Mouse (Mus musculus) liver, adult 2 months (tissue): ENCODE measurements around the gene Me1. TPM values are rescaled to one million over a fixed set of nuclear protein-coding genes. Genes with fewer than 3 reads are reported as not detected.
A peak's percentile ranks its signal among the peaks of the same experiment; 100 is the strongest.

Experiments used
- DNase-seq: peaks from one replicate; pipeline ENCODE4 v3.0.0-alpha.2; 2011; ENCODE audit warnings: low read depth, low spot score; ENCODE audit errors: extremely low read depth
- H3K27ac ChIP-seq: fragments of 200-500 bp; replicated peaks from 2 replicates; pipeline ENCODE4 v1.5.1; 2012; ENCODE audit warnings: low read depth, mild to moderate bottlenecking, control low read depth, inconsistent platforms, low read length; ENCODE audit not compliant: insufficient read depth
- H3K27me3 ChIP-seq: fragments of 200-500 bp; 2 replicates; pipeline ENCODE4 v1.6.1; 2012; ENCODE audit warnings: mild to moderate bottlenecking, moderate library complexity, low read length, inconsistent platforms; ENCODE audit not compliant: control insufficient read depth, insufficient read depth
- H3K36me3 ChIP-seq: fragments of 200-500 bp; 2 replicates; pipeline ENCODE4 v1.6.1; 2012; ENCODE audit warnings: low read length, inconsistent platforms; ENCODE audit not compliant: control insufficient read depth, insufficient read depth
- H3K4me1 ChIP-seq: fragments of 200-500 bp; 2 replicates; pipeline ENCODE4 v1.6.1; 2011; ENCODE audit warnings: low read length; ENCODE audit not compliant: control insufficient read depth, insufficient read depth
- H3K4me3 ChIP-seq: fragments of 200-500 bp; 2 replicates; pipeline ENCODE4 v1.5.1; 2011; ENCODE audit warnings: low read depth, mild to moderate bottlenecking, control low read depth, low read length, moderate library complexity; ENCODE audit not compliant: insufficient read depth
- H3K79me2 ChIP-seq: fragments of 200-500 bp; 2 replicates; pipeline ENCODE4 v1.6.1; 2012; ENCODE audit warnings: inconsistent platforms, mild to moderate bottlenecking, low read length, moderate library complexity; ENCODE audit not compliant: control insufficient read depth, insufficient read depth
- H3K9ac ChIP-seq: fragments of 200-500 bp; 2 replicates; pipeline ENCODE4 v1.6.1; 2012; ENCODE audit warnings: low read depth, mild to moderate bottlenecking, control low read depth, inconsistent platforms, low read length
- CTCF ChIP-seq: fragments of 200-500 bp; IDR thresholded peaks from 2 replicates; pipeline ENCODE4 v1.5.1; 2011; ENCODE audit warnings: low read depth, low read length, control low read depth
- POLR2A ChIP-seq: fragments of 200-500 bp; IDR thresholded peaks from 2 replicates; pipeline ENCODE4 v1.6.1; 2011; ENCODE audit warnings: low read length, control low read depth; ENCODE audit not compliant: insufficient read depth; ENCODE audit errors: extremely low read depth
- WGBS: fragments of 180-500 bp; shearing (Covaris S2); methylation state at CpG from one replicate; pipeline ENCODE4 v1.1.7; 2018; 5-methylcytosine and 5-hydroxymethylcytosine counted together
- polyA plus RNA-seq: library from polyadenylated mRNA; depleted of rRNA; stranded (reverse); fragments of >200 nt; gene quantifications from 2 replicates; pipeline ENCODE4 v1.2.3, GENCODE M21; 2012
- total RNA-seq: library from RNA; depleted of rRNA; stranded (reverse); fragments of >200 nt; gene quantifications from 2 replicates; pipeline ENCODE4 v1.2.3, GENCODE M21; 2014

The Me1 gene
- total and polyA plus RNA-seq, 2 experiments = 87.4 to 101 TPM

DNA sequence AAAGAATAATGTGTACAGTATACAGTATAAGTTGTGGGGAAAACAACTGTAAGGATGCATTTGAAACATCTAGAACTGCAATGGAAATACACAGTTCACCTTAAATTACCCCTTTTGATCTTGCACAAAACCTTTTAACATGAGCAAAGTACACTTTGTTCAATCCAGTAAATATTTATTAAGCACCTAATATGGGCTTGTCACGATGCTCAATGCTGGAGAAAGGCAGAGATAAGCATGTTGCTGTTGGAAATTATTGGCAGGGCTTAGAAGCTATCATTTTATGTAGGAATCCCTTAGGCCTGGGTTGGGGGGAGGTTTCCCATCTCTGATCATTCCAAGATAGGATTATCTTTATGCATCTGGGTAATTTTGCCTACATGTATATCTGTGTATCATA lies 11.7 kb upstream of the Me1 start:
- H3K36me3 ChIP-seq = no peaks in the 10 kb centered on the region

GRCm38 (mm10) chr9:86701844-86702243 lies 6.1 kb upstream of the Me1 start:
- H3K27ac ChIP-seq = no peak overlapping the region
- H3K9ac ChIP-seq = no peak overlapping the region
- no peaks in the 10 kb centered on the region for H3K36me3 ChIP-seq
- 51% methylated on average over 2 of the region's 2 CpGs for WGBS
- H3K4me3 ChIP-seq = no peak overlapping the region
- no peak for DNase-seq
- H3K27me3 ChIP-seq = no peaks in the 10 kb centered on the region
- H3K4me1 ChIP-seq = peaks cover under 1% of the 10 kb centered on the region; the same call in 1 of the 2 replicates
- no peak for TF ChIP-seq CTCF
- TF ChIP-seq POLR2A = no peak
- no peaks in the 10 kb centered on the region for H3K79me2 ChIP-seq

More for the DNA sequence above, 11.7 kb upstream of the Me1 start:
- peak; percentile 97 for DNase-seq
- TF ChIP-seq POLR2A (no peak), CTCF (no peak)
- WGBS = 13% methylated on average over 1 of the region's 1 CpGs
- Histone ChIP-seq H3K27ac (no peak overlapping the region), H3K27me3 (no peaks in the 10 kb centered on the region), H3K4me3 (no peak overlapping the region), H3K9ac (no peak overlapping the region), H3K79me2 (no peaks in the 10 kb centered on the region), H3K4me1 (peaks cover 9% of the 10 kb centered on the region; the same call in 1 of the 2 replicates)

GRCm38 (mm10) chr9:86701264-86701663 lies 5.5 kb upstream of the Me1 start:
- WGBS = 68% methylated on average over 5 of the region's 5 CpGs
- Histone ChIP-seq H3K27me3 (no peaks in the 10 kb centered on the region), H3K27ac (no peak overlapping the region), H3K79me2 (no peaks in the 10 kb centered on the region), H3K4me3 (no peak overlapping the region), H3K4me1 (peaks cover 2% of the 10 kb centered on the region; the same call in 1 of the 2 replicates), H3K36me3 (no peaks in the 10 kb centered on the region), H3K9ac (no peak overlapping the region)
- TF ChIP-seq CTCF (no peak), POLR2A (no peak)
- no peak for DNase-seq

DNA sequence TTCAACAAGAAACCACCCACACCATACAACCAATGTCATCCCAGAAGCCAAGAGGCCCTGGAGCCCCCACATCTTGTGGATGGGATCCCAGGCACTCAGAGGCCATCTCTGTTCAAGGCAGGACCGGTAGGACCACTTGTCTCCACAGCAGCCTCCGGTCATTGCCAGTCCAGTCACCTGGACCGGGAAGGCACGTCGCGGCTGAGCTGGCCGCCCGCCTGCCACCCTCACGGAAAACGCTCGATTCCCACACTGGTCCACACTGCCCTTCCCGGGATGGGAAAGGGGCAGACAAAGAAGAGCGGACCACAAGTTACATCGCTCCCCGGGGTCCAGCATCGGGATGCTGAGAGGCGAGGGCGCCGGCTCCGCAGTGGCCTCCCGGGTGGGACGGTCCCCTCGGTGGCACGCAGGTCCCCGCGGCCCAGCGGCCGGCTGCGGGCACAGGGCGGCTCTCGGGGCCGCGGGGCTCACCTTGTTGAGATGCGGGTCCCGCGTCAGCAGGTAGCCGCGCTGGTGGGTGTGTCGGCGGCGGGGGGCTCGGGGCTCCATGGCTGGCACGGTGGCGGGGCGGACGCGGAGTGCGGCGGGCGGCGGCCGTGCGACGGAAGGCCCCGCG lies 445 bp downstream of the Me1 start:
- TF ChIP-seq POLR2A (0 out of 2 replicates have a peak, but pooled peaks have one; percentile 32), CTCF (no peak)
- H3K36me3 ChIP-seq = peaks cover 2% of the 10 kb centered on the region; the same call in 1 of the 2 replicates
- peak; percentile 46 for DNase-seq
- peaks cover 9% of the 10 kb centered on the region for H3K79me2 ChIP-seq
- peak overlapping the region; percentile 100 for H3K4me3 ChIP-seq
- H3K4me1 ChIP-seq = peaks cover 18% of the 10 kb centered on the region; the same call in 1 of the 2 replicates
- 2% methylated on average over 51 of the region's 56 CpGs for WGBS
- peak overlapping the region; percentile 100 for H3K9ac ChIP-seq
- H3K27me3 ChIP-seq = no peaks in the 10 kb centered on the region
- peak overlapping the region; percentile 100 for H3K27ac ChIP-seq

- H3K4me3 ChIP-seq = peak overlapping the region; percentile 100
- peak overlapping the region; percentile 90 for H3K27ac ChIP-seq
- H3K79me2 ChIP-seq = peaks cover 9% of the 10 kb centered on the region
- H3K27me3 ChIP-seq = no peaks in the 10 kb centered on the region
- no peak for DNase-seq
- TF ChIP-seq POLR2A (no peak), CTCF (no peak)
- H3K9ac ChIP-seq = peak overlapping the region; percentile 74
- 85% methylated on average over 7 of the region's 7 CpGs for WGBS
- peaks cover 2% of the 10 kb centered on the region; the same call in 1 of the 2 replicates for H3K36me3 ChIP-seq
- H3K4me1 ChIP-seq = peaks cover 18% of the 10 kb centered on the region; the same call in 1 of the 2 replicates
These were observed 1.1 kb downstream of the Me1 start for GRCm38 (mm10) chr9:86694644-86695043.

DNA sequence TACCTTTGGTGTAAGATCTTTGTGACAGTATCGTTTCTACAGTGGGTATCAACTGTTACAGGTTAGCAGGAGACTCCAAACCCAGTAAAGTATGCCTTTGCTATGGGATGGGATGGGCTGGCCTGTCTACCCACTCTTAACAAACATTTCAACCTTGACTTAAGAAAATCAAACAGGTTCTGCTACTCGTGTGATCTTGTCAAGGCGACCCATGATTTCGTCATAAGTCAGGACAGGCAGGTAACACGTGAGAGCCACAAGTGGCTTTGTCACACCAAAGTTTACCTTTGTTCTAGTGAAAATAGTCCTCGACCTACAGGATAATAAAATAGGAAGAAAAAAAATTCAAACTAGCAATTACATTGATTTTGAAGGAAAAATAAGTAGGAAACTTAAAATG lies 1.8 kb downstream of the Me1 start:
- peaks cover 2% of the 10 kb centered on the region; the same call in 1 of the 2 replicates for H3K36me3 ChIP-seq
- TF ChIP-seq CTCF (no peak), POLR2A (no peak)
- 26% methylated on average over 6 of the region's 6 CpGs for WGBS

More for the DNA sequence above, 1.8 kb downstream of the Me1 start:
- Histone ChIP-seq H3K9ac (peak overlapping the region; percentile 54; the same call in 1 of the 2 replicates), H3K79me2 (peaks cover 9% of the 10 kb centered on the region), H3K4me3 (peak overlapping the region; percentile 44), H3K27me3 (no peaks in the 10 kb centered on the region), H3K4me1 (peaks cover 18% of the 10 kb centered on the region; the same call in 1 of the 2 replicates), H3K27ac (peak overlapping the region; percentile 65)
- peak; percentile 94 for DNase-seq
